Mouse (Mus musculus) megakaryocyte, embryonic 14.5 days (primary cell): ENCODE measurements around the gene Taok3.

ENCODE experiments used
- FLI1 ChIP-seq: IDR thresholded peaks from 2 replicates; pipeline ENCODE4 v1.6.1; 2012; ENCODE audit warnings: low read length, inconsistent platforms, mixed read lengths
- GATA1 ChIP-seq: IDR thresholded peaks from 3 replicates; pipeline ENCODE4 v1.6.1; 2012; ENCODE audit warnings: mixed read lengths, low read length, inconsistent platforms, borderline replicate concordance

GRCm38 (mm10) chr5:117240321-117240731 lies 120.4 kb downstream of the Taok3 start:
- TF ChIP-seq GATA1 (no peak), FLI1 (no peak)
